Mouse (Mus musculus) cerebellum, adult 2 months (tissue): ENCODE results near the gene Slc27a3.

Experiments used
- CTCF ChIP-seq: fragments of 200-500 bp; IDR thresholded peaks from 2 replicates; pipeline ENCODE4 v1.5.1; 2011; ENCODE audit warnings: low read depth, mild to moderate bottlenecking, control low read depth, low read length, moderate library complexity, borderline replicate concordance; ENCODE audit not compliant: insufficient read depth
- POLR2A ChIP-seq: fragments of 200-500 bp; IDR thresholded peaks from 2 replicates; pipeline ENCODE4 v1.6.1; 2011; ENCODE audit warnings: low read length, control low read depth, borderline replicate concordance; ENCODE audit not compliant: insufficient read depth

GRCm38 (mm10) chr3:90391004-90391403, 1.3 kb upstream of the Slc27a3 start:
- TF ChIP-seq CTCF (no peak), POLR2A (no peak)
